Mouse (Mus musculus) E14TG2a.4 (cell line): ENCODE measurements at regions not wholly inside any gene's neighbourhood (a gene's known extent, or its start where the extent isn't known, plus 50 kb on each side); places are given as distances from the start of the nearest gene placed in this dataset.

Experiments
- CTCF ChIP-seq: conservative IDR thresholded peaks from 2 replicates; pipeline ENCODE4 v1.5.1; 2014; ENCODE audit warnings: low read length
- NANOG ChIP-seq: IDR thresholded peaks from 2 replicates; pipeline ENCODE4 v1.6.1; 2014; ENCODE audit warnings: borderline replicate concordance, low read length, mixed read lengths

- TF ChIP-seq CTCF: no peak
- TF ChIP-seq NANOG: no peak
Measured at GRCm38 (mm10) chr1:98279446-98280048, 141.4 kb upstream of the Slco6d1 start.
